Mouse (Mus musculus): Measurements from ENCODE around the gene Fbxl21.

- TF ChIP-seq CHD2 (IDR thresholded peaks at IDR 0.05; ENCODE audit: low read depth, low read length) (no peak), ZNF384 (IDR thresholded peaks at IDR 0.05; ENCODE audit: low read depth, low read length) (no peak), HCFC1 (IDR thresholded peaks at IDR 0.05; ENCODE audit: borderline replicate concordance, insufficient read depth, low read length) (no peak), MAFK (IDR thresholded peaks at IDR 0.05; ENCODE audit: insufficient read depth, low read depth, low read length) (no peak), ZC3H11A (IDR thresholded peaks at IDR 0.05; ENCODE audit: borderline replicate concordance, low read depth, low read length) (peak; percentile 25; the same call in 1 of the 2 replicates)
Measured at GRCm38 (mm10) chr13:56575701-56576321, 53.5 kb downstream of the Fbxl21 start.

Data from ES-E14 (cell line).